Mouse (Mus musculus) limb, embryonic 14.5 days (tissue): ENCODE results near the gene Lgr5. TPM values are rescaled to one million over a fixed set of nuclear protein-coding genes. Genes with fewer than 3 reads are reported as not detected.

Experiments
- ATAC-seq: fragments of 200-750 bp; cut with Nextera tagmentation; 2 replicates; pipeline ENCODE4 v1.8.0; 2017; ENCODE audit warnings: low read depth, moderate number of reproducible peaks, moderate TSS enrichment; ENCODE audit not compliant: low FRiP score
- DNase-seq: peaks from one replicate; pipeline ENCODE4 v3.0.0-alpha.2; 2015; ENCODE audit warnings: low spot score
- H3K27ac ChIP-seq: fragments of 300-500 bp; sonication (generic); replicated peaks from 2 replicates; pipeline ENCODE4 v1.5.1; 2014; ENCODE audit warnings: low read depth, mild to moderate bottlenecking, low read length, moderate library complexity, mixed read lengths
- H3K27me3 ChIP-seq: fragments of 300-500 bp; sonication (generic); 2 replicates; pipeline ENCODE4 v1.6.1; 2014; ENCODE audit warnings: low read length, mixed read lengths; ENCODE audit not compliant: control insufficient read depth, insufficient read depth
- H3K36me3 ChIP-seq: fragments of 300-500 bp; sonication (generic); 2 replicates; pipeline ENCODE4 v1.6.1; 2014; ENCODE audit warnings: mild to moderate bottlenecking, low read length, moderate library complexity, mixed read lengths; ENCODE audit not compliant: control insufficient read depth, insufficient read depth
- H3K4me1 ChIP-seq: fragments of 300-500 bp; sonication (generic); 2 replicates; pipeline ENCODE4 v1.6.1; 2014; ENCODE audit warnings: antibody characterized with exemption, low read length, mixed read lengths; ENCODE audit not compliant: control insufficient read depth, insufficient read depth
- H3K4me2 ChIP-seq: fragments of 300-500 bp; sonication (generic); replicated peaks from 2 replicates; pipeline ENCODE4 v1.6.1; 2014; ENCODE audit warnings: low read depth, mild to moderate bottlenecking, low read length, moderate library complexity; ENCODE audit not compliant: severe bottlenecking
- H3K4me3 ChIP-seq: fragments of 300-500 bp; sonication (generic); replicated peaks from 2 replicates; pipeline ENCODE4 v1.5.1; 2014; ENCODE audit warnings: low read length
- H3K9ac ChIP-seq: fragments of 300-500 bp; sonication (generic); 2 replicates; pipeline ENCODE4 v1.6.1; 2014; ENCODE audit warnings: mild to moderate bottlenecking, low read depth, low read length, moderate library complexity; ENCODE audit not compliant: severe bottlenecking
- H3K9me3 ChIP-seq: fragments of 300-500 bp; sonication (generic); 2 replicates; pipeline ENCODE4 v1.6.1; 2016; ENCODE audit warnings: low read length; ENCODE audit not compliant: control insufficient read depth
- POLR2A ChIP-seq: fragments of 200-500 bp; IDR thresholded peaks from 2 replicates; pipeline ENCODE4 v1.8.0; 2012; ENCODE audit warnings: inconsistent platforms, mild to moderate bottlenecking, moderate library complexity, borderline replicate concordance; ENCODE audit not compliant: insufficient read depth, insufficient read length; ENCODE audit errors: extremely low read depth
- WGBS: fragments of 180-500 bp; shearing (Covaris S2); extraction: QIAGEN DNeasy Blood & Tissue Kit; methylation state at CpG from one replicate; pipeline ENCODE4 v1.1.7; 2014; 5-methylcytosine and 5-hydroxymethylcytosine counted together
- polyA plus RNA-seq, 2 experiments: library from polyadenylated mRNA; depleted of rRNA in 1 of 2; stranded (reverse) in 1 of 2; unstranded in 1 of 2; fragments of >200 nt; fragmentation: Nextera tagmentation in 1 of 2; extraction: Ambion mirVana in 1 of 2; gene quantifications; 2 replicates each; pipeline versions ENCODE4 v1.2.1 to v1.2.3; 2012 to 2014

Gene Lgr5
- polyA plus RNA-seq, 2 experiments, result 9.6 to 12.2 TPM

GRCm38 (mm10) chr10:115587979-115588378 lies 399 bp upstream of the Lgr5 start:
- H3K36me3 ChIP-seq, result no peaks in the 10 kb centered on the region
- DNase-seq (no peak), ATAC-seq (no peak)
- H3K27ac ChIP-seq, result no peak overlapping the region
- H3K4me1 ChIP-seq, result peaks cover 8% of the 10 kb centered on the region
- peak overlapping the region; percentile 55 for H3K4me3 ChIP-seq
- no peaks in the 10 kb centered on the region for H3K9me3 ChIP-seq
- under 1% methylated on average over 7 of the region's 7 CpGs for WGBS
- peak overlapping the region; percentile 93 for H3K4me2 ChIP-seq
- peaks cover 60% of the 10 kb centered on the region for H3K27me3 ChIP-seq
- no peak for TF ChIP-seq POLR2A
- peak overlapping the region; percentile 47; the same call in 1 of the 2 replicates for H3K9ac ChIP-seq

DNA sequence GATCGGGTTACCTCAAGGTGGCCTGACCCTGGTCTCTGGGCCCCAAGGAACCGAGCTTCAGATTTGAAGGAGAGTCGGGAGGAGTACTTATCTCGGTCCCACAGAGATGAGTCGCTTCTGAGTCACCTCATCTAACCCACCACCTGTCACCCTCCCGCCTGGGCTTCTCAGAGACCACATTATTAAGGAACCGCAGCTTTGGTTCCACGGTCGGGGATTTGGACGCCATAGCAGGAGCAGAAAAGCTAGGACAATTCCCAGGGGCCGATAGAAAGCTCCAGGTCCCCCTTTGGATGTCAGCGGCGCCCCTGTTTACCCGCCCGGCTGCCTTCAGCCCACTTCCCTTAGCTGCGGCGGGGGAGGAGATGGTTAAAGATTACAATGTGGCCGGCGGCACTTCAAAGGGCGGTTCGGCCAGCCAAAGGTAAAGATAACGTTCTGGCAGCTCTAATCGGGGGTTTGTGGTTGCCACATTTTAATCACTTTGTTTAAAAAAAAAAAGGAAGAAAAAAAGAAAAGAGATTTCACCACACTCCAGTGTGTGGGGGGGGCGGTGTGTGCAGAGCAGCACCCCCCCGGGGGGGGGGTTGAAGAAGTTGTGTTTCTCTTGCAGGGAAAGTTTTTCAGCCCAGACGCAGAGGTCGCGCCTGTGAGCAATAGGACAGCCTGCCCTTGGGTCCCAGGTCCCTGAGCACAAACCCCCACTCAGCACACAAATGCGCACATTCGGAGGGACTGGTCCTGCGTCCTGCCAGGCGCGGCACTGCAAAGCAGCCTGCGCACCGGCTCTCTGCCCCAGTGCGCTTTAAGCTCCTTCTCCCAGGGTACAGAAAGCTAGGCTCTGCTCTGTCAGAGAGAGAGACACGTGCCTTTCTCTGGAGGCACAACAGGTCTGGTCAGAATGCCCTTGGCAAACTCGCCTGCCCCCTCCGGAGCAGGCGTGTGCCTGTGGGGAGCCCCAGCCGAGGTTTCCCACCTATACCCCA lies 1.0 kb downstream of the Lgr5 start:
- peaks cover 57% of the 10 kb centered on the region for H3K27me3 ChIP-seq
- peak overlapping the region; percentile 47 for H3K9ac ChIP-seq
- DNase-seq (peak; percentile 17), ATAC-seq (peak; percentile 27; the same call in 1 of the 2 replicates)
- no peak overlapping the region for H3K27ac ChIP-seq
- H3K4me2 ChIP-seq, result peak overlapping the region; percentile 93
- 2% methylated on average over 41 of the region's 41 CpGs for WGBS
- H3K4me3 ChIP-seq, result peak overlapping the region; percentile 55
- no peaks in the 10 kb centered on the region for H3K9me3 ChIP-seq
- TF ChIP-seq POLR2A, result no peak
- H3K4me1 ChIP-seq, result peaks cover 4% of the 10 kb centered on the region; the same call in 1 of the 2 replicates
- H3K36me3 ChIP-seq, result no peaks in the 10 kb centered on the region

DNA sequence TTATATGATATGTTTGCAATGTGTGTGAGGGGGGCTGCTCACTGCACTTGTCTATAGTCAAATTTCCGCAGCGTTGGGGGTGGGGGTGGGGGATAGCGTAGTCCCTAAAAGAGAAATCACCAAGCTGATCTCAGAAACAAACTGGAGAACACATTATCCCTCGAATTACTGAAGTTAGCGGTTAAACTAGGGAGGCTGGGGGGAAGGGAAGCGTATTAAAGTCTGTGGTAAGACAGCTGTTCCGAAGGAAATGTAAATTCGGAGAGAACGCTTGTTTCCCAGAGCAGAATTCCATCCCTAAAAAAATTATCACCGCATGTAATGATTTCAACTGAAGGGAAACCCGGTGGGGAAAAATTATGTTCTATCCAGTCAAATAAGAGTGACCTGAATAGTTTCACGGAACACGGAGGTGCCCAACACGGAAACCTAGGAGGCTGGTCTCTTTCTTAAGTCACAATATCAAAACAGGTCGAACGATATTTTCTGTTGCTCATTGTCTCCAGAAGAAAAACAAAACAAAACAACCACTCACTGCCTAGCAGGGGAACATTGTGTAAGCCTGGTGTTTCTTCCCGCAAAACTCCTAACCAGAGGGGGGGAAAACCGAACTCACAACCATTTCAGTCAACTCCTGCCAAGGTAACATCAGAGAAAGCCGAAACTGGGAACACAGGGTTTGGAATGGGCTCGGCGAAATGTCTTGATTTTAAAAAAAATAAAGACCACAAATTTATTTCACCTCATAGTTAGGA lies 1.9 kb downstream of the Lgr5 start:
- ATAC-seq, result peak; percentile 25; the same call in 1 of the 2 replicates
- DNase-seq, result peak; percentile 44
- TF ChIP-seq POLR2A, result no peak

GRCm38 (mm10) chr10:115584656-115585055 lies 2.9 kb downstream of the Lgr5 start:
- Histone ChIP-seq H3K4me3 (no peak overlapping the region), H3K9me3 (no peaks in the 10 kb centered on the region), H3K27me3 (peaks cover 53% of the 10 kb centered on the region), H3K4me2 (peak overlapping the region; percentile 93), H3K4me1 (peaks cover 4% of the 10 kb centered on the region; the same call in 1 of the 2 replicates), H3K36me3 (no peaks in the 10 kb centered on the region), H3K9ac (no peak overlapping the region), H3K27ac (no peak overlapping the region)
- no peak for TF ChIP-seq POLR2A
- DNase-seq, result no peak
- ATAC-seq, result no peak
- WGBS, result 22% methylated on average over 13 of the region's 14 CpGs

More for the DNA sequence above, 1.9 kb downstream of the Lgr5 start:
- H3K4me3 ChIP-seq, result peak overlapping the region; percentile 55
- H3K9ac ChIP-seq, result no peak overlapping the region
- peak overlapping the region; percentile 93 for H3K4me2 ChIP-seq
- WGBS, result 1% methylated on average over 21 of the region's 21 CpGs
- H3K27ac ChIP-seq, result no peak overlapping the region
- H3K9me3 ChIP-seq, result no peaks in the 10 kb centered on the region
- no peaks in the 10 kb centered on the region for H3K36me3 ChIP-seq
- peaks cover 4% of the 10 kb centered on the region; the same call in 1 of the 2 replicates for H3K4me1 ChIP-seq
- H3K27me3 ChIP-seq, result peaks cover 57% of the 10 kb centered on the region

- ATAC-seq (no peak), DNase-seq (no peak)
- peaks cover 40% of the 10 kb centered on the region for H3K27me3 ChIP-seq
- WGBS, result 76% methylated on average over 3 of the region's 3 CpGs
- TF ChIP-seq POLR2A, result no peak
- H3K4me2 ChIP-seq, result no peak overlapping the region
- no peaks in the 10 kb centered on the region for H3K36me3 ChIP-seq
- H3K27ac ChIP-seq, result no peak overlapping the region
- no peaks in the 10 kb centered on the region for H3K9me3 ChIP-seq
- H3K9ac ChIP-seq, result no peak overlapping the region
- no peak overlapping the region for H3K4me3 ChIP-seq
- H3K4me1 ChIP-seq, result peaks cover 7% of the 10 kb centered on the region; the same call in 1 of the 2 replicates
These were observed 4.5 kb downstream of the Lgr5 start for GRCm38 (mm10) chr10:115583071-115583470.
